Mouse (Mus musculus) layer of hippocampus, adult 2 months (tissue): ENCODE measurements at regions not wholly inside any gene's neighbourhood (a gene's known extent, or its start where the extent isn't known, plus 50 kb on each side); places are given as distances from the start of the nearest gene placed in this dataset.
A peak's percentile ranks its signal among the peaks of the same experiment; 100 is the strongest.

Source experiments
- DNase-seq, 2 experiments: peaks; one replicate each; pipeline ENCODE4 v3.0.0; 2022; ENCODE audit warnings: low spot score in 2 of 2
- H3K27ac ChIP-seq: fragments of 200-600 bp; 2 replicates; pipeline ENCODE4 v1.8.1; 2022
- H3K4me3 ChIP-seq: fragments of 200-600 bp; 2 replicates; pipeline ENCODE4 v1.8.1; 2022; ENCODE audit warnings: mild to moderate bottlenecking
- CTCF ChIP-seq: fragments of 200-600 bp; conservative IDR thresholded peaks from 2 replicates; pipeline ENCODE4 v1.8.1; 2022; ENCODE audit warnings: antibody characterized with exemption, mild to moderate bottlenecking, moderate library complexity

DNA sequence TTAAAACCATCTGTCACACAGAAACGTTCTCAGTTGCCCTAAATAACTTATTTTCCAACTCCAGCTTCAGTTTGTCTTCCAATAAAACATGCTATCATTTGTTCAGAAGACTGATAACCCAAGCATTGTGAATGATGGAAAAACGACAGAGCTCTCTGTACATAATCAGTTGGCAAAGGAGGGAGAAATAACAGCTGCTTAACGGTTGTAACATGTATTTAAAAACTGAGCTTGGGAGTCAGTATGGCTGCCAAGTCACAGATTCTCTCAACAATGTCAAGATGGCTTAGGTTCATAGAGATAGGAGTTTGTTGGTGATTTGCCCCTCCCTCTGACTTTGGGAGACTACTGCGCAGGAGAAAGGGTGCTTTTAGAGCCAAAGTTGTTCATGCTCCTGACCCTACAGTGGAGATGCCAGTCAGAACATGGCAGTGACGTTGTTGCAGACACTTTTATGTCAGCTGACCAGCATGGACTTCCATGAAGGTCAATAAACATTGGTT lies 140.2 kb downstream of the Qpct start:
- no peak for TF ChIP-seq CTCF
- DNase-seq: peak in 1 of 2 experiments; percentile 7
- no peak overlapping the region for H3K4me3 ChIP-seq

DNA sequence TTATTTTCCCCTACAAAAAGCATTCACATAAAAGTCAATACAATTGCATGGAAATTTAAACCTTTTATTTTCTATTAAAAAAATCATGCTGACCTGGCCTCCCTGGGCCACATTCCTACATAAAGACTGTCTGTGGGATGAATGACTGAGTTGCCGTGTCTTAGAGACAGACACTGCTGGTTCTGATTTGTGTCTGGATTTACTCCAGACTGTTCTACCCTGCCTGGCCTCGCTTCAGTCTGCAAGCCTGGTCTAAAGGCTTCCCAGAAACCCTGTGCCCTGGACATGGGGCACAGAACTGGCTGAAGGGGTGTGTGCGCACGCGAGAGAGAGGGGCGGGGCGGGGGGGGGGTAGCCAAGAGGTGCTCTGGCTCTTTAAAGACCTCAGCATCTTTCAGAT lies 136.6 kb downstream of the Qpct start:
- TF ChIP-seq CTCF: no peak
- no peak overlapping the region for H3K27ac ChIP-seq
- H3K4me3 ChIP-seq: no peak overlapping the region
- no peak for DNase-seq

More for the DNA sequence above, 140.2 kb downstream of the Qpct start:
- H3K27ac ChIP-seq: no peak overlapping the region

GRCm38 (mm10) chr17:79180277-79181130 lies 128.8 kb downstream of the Qpct start:
- no peak overlapping the region for H3K27ac ChIP-seq
- no peak overlapping the region for H3K4me3 ChIP-seq
- DNase-seq: no peak
- TF ChIP-seq CTCF: no peak

DNA sequence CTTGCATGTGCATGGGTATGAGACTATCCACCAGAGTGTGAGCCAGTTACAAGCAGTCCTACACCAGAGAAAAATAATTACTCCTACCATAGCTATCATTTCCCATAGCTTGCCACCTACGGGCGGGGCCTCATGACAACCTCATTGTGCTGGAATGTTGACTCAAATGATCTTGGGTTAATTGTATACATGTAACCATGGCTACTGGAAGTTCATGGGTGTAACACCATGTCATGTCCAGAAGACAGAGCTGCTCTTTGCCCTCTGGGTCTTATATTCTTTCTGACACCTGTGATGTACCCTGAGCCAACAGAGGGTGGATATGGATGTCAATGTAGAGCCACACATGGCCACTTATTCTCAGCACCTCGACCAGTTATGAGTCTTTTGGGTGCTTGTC lies 125.6 kb downstream of the Qpct start:
- no peak overlapping the region for H3K27ac ChIP-seq
- no peak for DNase-seq
- no peak for TF ChIP-seq CTCF
- no peak overlapping the region for H3K4me3 ChIP-seq

- H3K27ac ChIP-seq: no peak overlapping the region
- DNase-seq: no peak
- no peak overlapping the region for H3K4me3 ChIP-seq
- TF ChIP-seq CTCF: no peak
Observed at GRCm38 (mm10) chr17:79176356-79176755, 124.7 kb downstream of the Qpct start.

GRCm38 (mm10) chr17:79175381-79175780 lies 123.7 kb downstream of the Qpct start:
- no peak overlapping the region for H3K27ac ChIP-seq
- DNase-seq: no peak

GRCm38 (mm10) chr17:79172328-79172727 lies 120.6 kb downstream of the Qpct start:
- no peak for TF ChIP-seq CTCF
- no peak overlapping the region for H3K27ac ChIP-seq
- DNase-seq: no peak
- no peak overlapping the region for H3K4me3 ChIP-seq

More at GRCm38 (mm10) chr17:79175381-79175780, 123.7 kb downstream of the Qpct start:
- H3K4me3 ChIP-seq: no peak overlapping the region
- TF ChIP-seq CTCF: no peak

- TF ChIP-seq CTCF: no peak
- no peak for DNase-seq
- H3K27ac ChIP-seq: no peak overlapping the region
- no peak overlapping the region for H3K4me3 ChIP-seq
Observed at GRCm38 (mm10) chr17:79170690-79171089, 119.0 kb downstream of the Qpct start.

- no peak overlapping the region for H3K4me3 ChIP-seq
- no peak for TF ChIP-seq CTCF
- no peak for DNase-seq
- H3K27ac ChIP-seq: no peak overlapping the region
Observed at GRCm38 (mm10) chr17:79167198-79167597, 115.5 kb downstream of the Qpct start.

- H3K27ac ChIP-seq: no peak overlapping the region
- H3K4me3 ChIP-seq: no peak overlapping the region
- no peak for TF ChIP-seq CTCF
- no peak for DNase-seq
Observed at GRCm38 (mm10) chr17:79164874-79165553, 113.3 kb downstream of the Qpct start.

- no peak for DNase-seq
- H3K4me3 ChIP-seq: no peak overlapping the region
- TF ChIP-seq CTCF: no peak
- no peak overlapping the region for H3K27ac ChIP-seq
Observed at GRCm38 (mm10) chr17:79163983-79164382, 112.3 kb downstream of the Qpct start.

GRCm38 (mm10) chr17:79154138-79154537 lies 102.4 kb downstream of the Qpct start:
- TF ChIP-seq CTCF: no peak
- DNase-seq: no peak
- Histone ChIP-seq H3K27ac (no peak overlapping the region), H3K4me3 (no peak overlapping the region)

DNA sequence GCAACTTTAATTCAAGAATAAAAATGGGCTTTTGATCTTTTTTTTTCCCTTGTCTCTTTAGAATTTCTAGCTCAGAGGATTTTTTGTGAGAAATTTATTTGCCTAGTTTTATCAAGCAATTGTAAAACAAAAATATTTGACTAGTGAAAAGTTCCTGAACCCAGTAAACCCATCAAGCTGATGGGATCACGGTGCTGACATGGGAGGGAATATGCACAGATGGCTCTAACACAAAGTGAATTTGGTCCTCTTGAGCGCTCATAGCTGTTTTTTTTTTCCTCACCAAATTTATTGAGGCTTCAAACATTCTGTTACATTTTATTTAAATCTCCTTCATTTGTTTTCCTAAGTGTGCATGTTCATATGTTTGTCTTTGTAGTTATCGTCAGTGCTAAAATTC lies 101.1 kb downstream of the Qpct start:
- no peak overlapping the region for H3K4me3 ChIP-seq

More for the DNA sequence above, 101.1 kb downstream of the Qpct start:
- DNase-seq: no peak
- no peak overlapping the region for H3K27ac ChIP-seq
- no peak for TF ChIP-seq CTCF
